In the genomic region with DNA sequence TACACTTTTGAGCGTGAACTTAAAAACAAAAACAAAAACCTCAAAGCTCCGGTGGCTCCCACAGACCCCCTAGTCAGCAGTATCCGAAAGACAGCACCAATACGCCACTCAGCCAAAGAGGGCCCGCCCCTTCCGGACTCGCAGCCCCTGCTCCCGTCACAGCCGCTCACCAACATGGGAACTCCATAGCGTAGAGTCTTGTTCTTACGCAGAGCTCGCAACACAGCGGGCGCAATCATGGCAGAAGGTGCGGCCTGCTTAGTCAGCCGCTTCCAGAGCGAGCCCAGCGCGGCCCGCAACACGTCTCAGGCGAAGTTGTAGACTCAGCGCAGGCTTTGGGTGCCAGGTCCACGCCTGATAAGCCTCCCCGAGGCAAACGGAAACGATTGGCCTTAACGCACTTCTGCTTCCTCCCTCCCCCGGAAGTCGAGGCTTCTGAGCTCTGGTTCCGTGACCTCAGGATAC, we compare ENCODE assay signal across 8 mouse cellular contexts. TPM values are rescaled to one million over a fixed set of nuclear protein-coding genes. Genes with fewer than 3 reads are reported as not detected.
A peak's percentile ranks its signal among the peaks of the same experiment; 100 is the strongest.
DNase-seq lines count a peak whose midpoint lies in the region; ATAC-seq and TF ChIP-seq lines count a peak whose summit lies in the region.

A gene (minus strand): TSS at position 401 of the 465 bp plus-strand sequence.

- peak within 1 kb of the TSS; percentile 73 for H3K4me2 ChIP-seq in heart, embryonic 12.5 days
- H3K4me2 ChIP-seq in kidney, postnatal 0 days (ENCODE audit: low read length): peak within 1 kb of the TSS; percentile 57
- peak within 1 kb of the TSS; percentile 79 for H3K4me2 ChIP-seq in liver, embryonic 11.5 days
- H3K4me2 ChIP-seq in stomach, embryonic 14.5 days (replicated peaks; ENCODE audit: low read depth, low read length): peak within 1 kb of the TSS; percentile 56

- ATAC-seq in erythroid progenitor cell, adult 5-6 weeks (replicated peaks; ENCODE audit: low FRiP score, poor library complexity, severe bottlenecking): peak; percentile 97
- peak; percentile 96 for ATAC-seq in heart, embryonic 12.5 days (ENCODE audit: insufficient number of reproducible peaks, low FRiP score)
- peak; percentile 96 for ATAC-seq in kidney, postnatal 0 days (replicated peaks; ENCODE audit: low FRiP score, low read depth)
- peak; percentile 97 for ATAC-seq in liver, embryonic 11.5 days (replicated peaks; ENCODE audit: low FRiP score)
- ATAC-seq in stomach, embryonic 14.5 days (ENCODE audit: insufficient number of reproducible peaks, insufficient read depth, low FRiP score, low read depth): peak; percentile 97

- no peaks in the 10 kb centered on the region for H3K9me3 ChIP-seq in heart, embryonic 12.5 days (replicated peaks)
- H3K9me3 ChIP-seq in kidney, postnatal 0 days (replicated peaks; ENCODE audit: low read length): no peaks in the 10 kb centered on the region
- H3K9me3 ChIP-seq in liver, embryonic 11.5 days (ENCODE audit: control insufficient read depth, low read length): no peaks in the 10 kb centered on the region
- no peaks in the 10 kb centered on the region for H3K9me3 ChIP-seq in stomach, embryonic 14.5 days (ENCODE audit: control insufficient read depth, low read depth, low read length)

- under 1% methylated on average over 31 of the region's 31 CpGs for WGBS in heart, embryonic 12.5 days
- WGBS in kidney, postnatal 0 days: under 1% methylated on average over 31 of the region's 31 CpGs
- WGBS in liver, embryonic 11.5 days: under 1% methylated on average over 31 of the region's 31 CpGs
- WGBS in stomach, embryonic 14.5 days: under 1% methylated on average over 31 of the region's 31 CpGs

- peak within 1 kb of the TSS; percentile 77 for H3K9ac ChIP-seq in heart, embryonic 12.5 days
- peak within 1 kb of the TSS; percentile 75 for H3K9ac ChIP-seq in kidney, postnatal 0 days (ENCODE audit: low read depth, low read length)
- H3K9ac ChIP-seq in liver, embryonic 11.5 days (ENCODE audit: low read depth, low read length): peak within 1 kb of the TSS; percentile 70
- H3K9ac ChIP-seq in stomach, embryonic 14.5 days (replicated peaks; ENCODE audit: low read depth, low read length): peak within 1 kb of the TSS; percentile 54

- H3K4me3 ChIP-seq in heart, embryonic 12.5 days: peak within 1 kb of the TSS; percentile 75
- peak within 1 kb of the TSS; percentile 54 for H3K4me3 ChIP-seq in kidney, postnatal 0 days (replicated peaks; ENCODE audit: low read depth, low read length)
- H3K4me3 ChIP-seq in liver, embryonic 11.5 days (ENCODE audit: low read depth, low read length): peak within 1 kb of the TSS; percentile 61
- H3K4me3 ChIP-seq in stomach, embryonic 14.5 days (ENCODE audit: low read depth, low read length): peak within 1 kb of the TSS; percentile 50

- peak; percentile 93 for DNase-seq in CD4-positive helper T cell, adult 2 months (ENCODE audit: low read depth, low spot score)
- DNase-seq in brain, embryonic 18.5 days (ENCODE audit: low read depth, low spot score): peak; percentile 77
- peak; percentile 91 for DNase-seq in kidney, postnatal 0 days (ENCODE audit: low spot score)
- peak; percentile 93 for DNase-seq in liver, embryonic 11.5 days (ENCODE audit: low spot score)
- peak; percentile 90 for DNase-seq in naive thymus-derived CD4-positive, alpha-beta T cell, adult 2 months (ENCODE audit: low read depth)

- no peak for TF ChIP-seq CTCF in kidney, postnatal 0 days (IDR thresholded peaks at IDR 0.05; ENCODE audit: low read depth)

- no peaks in the 10 kb centered on the region for H3K36me3 ChIP-seq in heart, embryonic 12.5 days
- H3K36me3 ChIP-seq in kidney, postnatal 0 days (ENCODE audit: insufficient read depth, low read length): no peaks in the 10 kb centered on the region
- no peaks in the 10 kb centered on the region for H3K36me3 ChIP-seq in liver, embryonic 11.5 days (ENCODE audit: control insufficient read depth, insufficient read depth, low read length)
- no peaks in the 10 kb centered on the region for H3K36me3 ChIP-seq in stomach, embryonic 14.5 days (ENCODE audit: control insufficient read depth, insufficient read depth, low read length)

- H3K27ac ChIP-seq in heart, embryonic 12.5 days (ENCODE audit: poor library complexity, severe bottlenecking): peak within 1 kb of the TSS; percentile 92
- H3K27ac ChIP-seq in kidney, postnatal 0 days: peak within 1 kb of the TSS; percentile 86
- peak within 1 kb of the TSS; percentile 84 for H3K27ac ChIP-seq in liver, embryonic 11.5 days (ENCODE audit: low read depth, low read length)
- H3K27ac ChIP-seq in stomach, embryonic 14.5 days (ENCODE audit: low read length): peak within 1 kb of the TSS; percentile 92

- no peaks in the 10 kb centered on the region for H3K4me1 ChIP-seq in heart, embryonic 12.5 days (replicated peaks)
- H3K4me1 ChIP-seq in kidney, postnatal 0 days (replicated peaks; ENCODE audit: insufficient read depth, low read length): no peaks in the 10 kb centered on the region
- no peaks in the 10 kb centered on the region; the same call in 1 of the 2 replicates for H3K4me1 ChIP-seq in liver, embryonic 11.5 days (replicated peaks; ENCODE audit: control insufficient read depth, insufficient read depth, low read length)
- H3K4me1 ChIP-seq in stomach, embryonic 14.5 days (ENCODE audit: control insufficient read depth, insufficient read depth, low read length): no peaks in the 10 kb centered on the region

- no peaks in the 10 kb centered on the region for H3K27me3 ChIP-seq in heart, embryonic 12.5 days (replicated peaks)
- H3K27me3 ChIP-seq in kidney, postnatal 0 days (ENCODE audit: insufficient read depth, low read length): no peaks in the 10 kb centered on the region
- H3K27me3 ChIP-seq in liver, embryonic 11.5 days (replicated peaks; ENCODE audit: control insufficient read depth, insufficient read depth, low read length): no peaks in the 10 kb centered on the region
- H3K27me3 ChIP-seq in stomach, embryonic 14.5 days (ENCODE audit: control insufficient read depth, insufficient read depth, low read length): no peaks in the 10 kb centered on the region

RNA-seq across cellular contexts. Expression of the gene that starts here (rescaled TPM):
- 3.2 and 32.7 TPM in 2 replicates for total RNA-seq in erythroid progenitor cell, adult 5-6 weeks (2015; ENCODE audit: low replicate concordance)
- total RNA-seq in erythroid progenitor cell, adult 5-6 weeks (2017; ENCODE audit: low replicate concordance): 12.9 and 26.7 TPM in 2 replicates
- polyA plus RNA-seq in heart, embryonic 12.5 days (2016; fragmentation: Nextera tagmentation; extraction: Ambion mirVana): 96.9 and 103 TPM in 2 replicates
- 193 and 226 TPM in 2 replicates for polyA plus RNA-seq in kidney, postnatal 0 days (2015; fragmentation: Nextera tagmentation; extraction: Ambion mirVana)
- 127 and 135 TPM in 2 replicates for polyA plus RNA-seq in liver, embryonic 11.5 days (2014; fragmentation: Nextera tagmentation; extraction: Ambion mirVana)
- 151 and 163 TPM in 2 replicates for polyA plus RNA-seq in stomach, embryonic 14.5 days (2014; fragmentation: Nextera tagmentation; extraction: Ambion mirVana)

Comparison
In these comparisons a context has a peak if more than half of its experiments do, and no peak if none do; other contexts are left out.
1. Peak in every context shown above with its lines: DNase-seq, ATAC-seq, H3K4me3 ChIP-seq and H3K27ac ChIP-seq.